Mouse (Mus musculus): ENCODE results near the gene Sdccag8. TPM values are rescaled to one million over a fixed set of nuclear protein-coding genes. Genes with fewer than 3 reads are reported as not detected.
A peak's percentile ranks its signal among the peaks of the same experiment; 100 is the strongest.

Gene Sdccag8
- 10.5 and 15.8 TPM in 2 replicates for total RNA-seq (2014; fragmentation: Nextera tagmentation)
- 20.6 and 23.4 TPM in 2 replicates for total RNA-seq (2017)

DNA sequence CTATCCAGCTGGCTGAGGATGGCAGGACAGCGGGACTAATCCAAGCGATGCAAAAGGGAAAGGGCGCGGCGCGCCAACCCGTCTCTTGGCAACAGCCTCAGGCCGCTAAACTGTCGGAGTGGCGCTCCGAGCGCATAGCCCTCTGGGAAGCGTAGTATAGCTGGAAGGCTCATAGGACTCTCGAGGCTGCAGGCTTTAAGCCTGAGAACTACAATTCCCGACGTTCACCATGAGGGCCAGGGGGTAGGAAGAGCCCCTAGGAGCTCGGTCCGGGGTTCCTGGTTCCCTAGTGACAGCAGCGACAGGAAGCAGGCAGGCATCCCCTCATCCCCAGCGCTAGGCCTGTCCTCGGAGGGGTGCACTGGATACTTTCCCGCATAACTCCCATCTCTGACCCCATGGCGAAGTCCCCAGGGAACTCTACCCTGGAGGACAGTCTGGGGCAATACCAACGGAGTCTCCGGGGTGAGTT is at the start of gene Sdccag8:
Sdccag8 (plus strand) TSS at position 70 of the 472 bp plus-strand sequence.
- ATAC-seq (replicated peaks; ENCODE audit: poor library complexity, severe bottlenecking) = peak; percentile 70

DNA sequence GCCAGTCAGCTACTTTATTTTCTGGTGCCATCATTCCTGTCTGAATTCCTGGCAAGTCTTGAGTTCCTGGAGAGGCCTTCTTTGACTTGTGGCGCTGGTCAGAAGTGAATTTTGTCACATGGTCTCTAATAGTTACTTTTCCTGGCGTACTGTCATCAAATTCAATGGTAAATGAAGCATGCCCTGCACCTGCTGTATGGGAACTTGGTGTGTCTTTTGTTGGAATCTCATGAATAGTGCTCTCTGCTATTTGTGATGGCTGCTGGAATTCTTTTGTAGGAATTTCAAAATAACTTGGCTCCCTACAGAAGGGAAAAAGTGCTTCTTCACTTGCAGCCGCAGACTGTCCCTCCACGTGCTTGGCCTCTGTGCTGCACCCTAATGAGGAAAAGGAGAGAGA is 39.9 kb upstream of the Sdccag8 start:
- no peak for ATAC-seq (replicated peaks; ENCODE audit: poor library complexity, severe bottlenecking)

DNA sequence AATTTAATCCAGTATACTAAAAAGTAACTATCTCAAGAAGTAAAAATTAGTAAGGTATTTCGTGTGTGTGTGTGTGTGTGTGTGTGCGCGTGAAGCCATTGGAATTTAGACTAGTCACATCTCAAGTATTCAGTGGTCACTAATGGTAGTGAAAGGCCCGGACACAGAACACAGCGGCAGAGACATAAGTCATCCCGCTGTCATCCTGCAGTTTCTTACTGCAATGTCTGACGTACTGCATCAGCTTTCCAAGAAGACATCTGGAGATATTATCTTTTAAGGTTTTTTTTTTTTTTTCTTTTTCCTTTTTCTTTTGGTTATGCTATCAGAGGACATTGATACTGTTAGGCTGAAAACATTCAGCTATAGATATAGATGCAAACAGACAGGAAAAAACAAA is 25.1 kb upstream of the Sdccag8 start:
- ATAC-seq (replicated peaks; ENCODE audit: poor library complexity, severe bottlenecking) = no peak

DNA sequence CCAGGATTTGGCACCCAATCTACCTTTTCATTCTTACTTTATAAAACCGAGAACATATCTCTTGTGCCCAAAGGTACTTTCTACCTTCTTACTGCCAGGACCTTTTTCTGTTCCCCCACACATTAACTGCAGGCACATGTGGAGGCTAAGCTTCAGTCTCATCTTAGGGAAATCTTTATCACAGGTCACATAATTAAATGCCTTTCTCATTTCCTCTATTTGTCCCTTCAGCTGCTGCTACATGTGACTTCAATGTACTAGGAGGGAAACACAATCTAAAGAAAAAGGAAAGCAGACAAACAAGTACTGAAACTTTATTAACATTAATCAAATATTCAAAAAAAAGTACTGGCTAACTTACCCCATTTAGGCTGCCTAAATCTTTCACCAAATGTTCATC is 22.3 kb upstream of the Sdccag8 start:
- ATAC-seq (replicated peaks; ENCODE audit: poor library complexity, severe bottlenecking) = no peak

DNA sequence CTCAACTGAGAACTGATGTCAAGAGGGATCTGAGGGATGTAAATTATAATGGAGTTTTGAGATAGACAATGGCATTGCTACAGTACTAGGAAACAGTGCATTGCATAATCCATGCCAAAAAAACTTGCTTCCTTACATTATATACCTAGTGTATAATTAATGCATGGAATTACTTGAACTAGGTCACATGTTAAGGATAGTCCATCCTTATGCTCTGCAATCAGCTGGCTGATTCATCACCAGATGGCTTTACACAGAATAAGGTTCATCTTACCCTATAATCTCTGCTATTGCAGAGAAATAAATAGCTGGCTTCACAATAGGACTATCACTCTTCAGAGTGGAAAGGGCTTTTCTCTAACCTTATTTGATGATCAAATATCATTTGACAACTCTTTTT is 15.8 kb upstream of the Sdccag8 start:
- 0 out of 2 replicates have a peak, but pooled peaks have one; percentile 26 for ATAC-seq (replicated peaks; ENCODE audit: poor library complexity, severe bottlenecking)

DNA sequence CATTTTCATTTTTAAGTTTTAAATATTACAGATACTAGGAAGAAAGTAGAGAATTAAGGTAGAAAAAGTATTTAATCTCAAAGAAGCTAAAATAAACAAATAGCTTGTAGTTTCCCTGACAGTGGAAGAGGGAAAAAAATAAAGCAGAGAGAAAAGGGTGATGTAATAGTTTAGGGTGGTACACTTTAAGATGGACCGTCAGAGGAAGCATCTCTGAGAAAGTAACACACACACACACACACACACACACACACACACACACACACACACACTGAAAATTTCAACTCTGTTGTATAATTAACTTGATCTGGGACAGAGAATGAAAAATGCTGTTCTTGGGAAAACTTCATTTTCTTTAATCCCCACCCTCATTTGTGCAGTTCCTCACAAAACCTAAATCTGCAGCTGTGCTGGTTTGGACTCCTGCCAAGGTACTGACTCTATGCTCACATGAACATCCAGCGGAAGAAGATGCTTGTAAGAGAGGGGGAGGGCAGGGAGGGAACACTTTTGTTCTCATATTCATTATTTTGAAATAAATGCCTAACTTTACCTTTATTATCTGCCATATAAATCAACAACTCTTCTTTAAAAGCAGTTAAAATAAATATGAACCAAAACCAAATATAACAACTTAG is 13.6 kb upstream of the Sdccag8 start:
- peak; percentile 78 for ATAC-seq (replicated peaks; ENCODE audit: poor library complexity, severe bottlenecking)

DNA sequence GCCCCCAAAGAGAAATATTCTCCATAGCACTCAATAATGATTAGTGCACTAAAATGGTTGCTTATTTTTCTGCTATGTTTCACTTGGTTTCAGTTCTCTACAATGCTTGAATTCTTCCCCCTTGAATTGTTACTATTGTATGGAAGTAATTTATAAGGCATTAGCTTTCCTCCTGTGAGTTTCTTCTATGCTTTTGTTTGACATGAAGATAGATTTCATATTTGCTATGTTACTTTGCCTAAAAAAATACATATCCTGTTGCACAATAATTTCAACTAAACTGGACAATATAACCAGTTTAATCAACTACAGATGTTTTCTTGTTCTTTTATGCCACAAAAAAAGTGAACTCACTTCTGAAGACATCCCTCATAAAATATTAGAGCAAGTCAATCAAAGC is 4.3 kb upstream of the Sdccag8 start:
- ATAC-seq (replicated peaks; ENCODE audit: poor library complexity, severe bottlenecking) = no peak

DNA sequence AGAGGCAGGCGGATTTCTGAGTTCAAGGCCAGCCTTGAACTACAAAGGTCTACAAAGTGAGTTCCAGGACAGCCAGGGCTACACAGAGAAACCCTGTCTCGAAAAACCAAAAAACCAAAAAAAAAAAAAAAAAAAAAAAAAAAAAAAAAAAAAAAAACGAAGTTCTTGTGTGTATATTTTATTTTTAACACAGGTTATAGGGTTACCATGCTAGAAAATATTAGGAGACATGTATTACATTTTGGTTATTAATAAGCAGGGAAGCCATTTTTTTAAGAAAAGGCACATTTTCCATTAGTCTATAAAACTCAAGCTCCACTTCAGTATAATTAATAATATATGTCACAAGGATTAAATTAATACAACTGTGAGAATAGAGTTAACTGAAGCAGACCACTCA is 2.6 kb upstream of the Sdccag8 start:
- ATAC-seq (replicated peaks; ENCODE audit: poor library complexity, severe bottlenecking) = no peak

DNA sequence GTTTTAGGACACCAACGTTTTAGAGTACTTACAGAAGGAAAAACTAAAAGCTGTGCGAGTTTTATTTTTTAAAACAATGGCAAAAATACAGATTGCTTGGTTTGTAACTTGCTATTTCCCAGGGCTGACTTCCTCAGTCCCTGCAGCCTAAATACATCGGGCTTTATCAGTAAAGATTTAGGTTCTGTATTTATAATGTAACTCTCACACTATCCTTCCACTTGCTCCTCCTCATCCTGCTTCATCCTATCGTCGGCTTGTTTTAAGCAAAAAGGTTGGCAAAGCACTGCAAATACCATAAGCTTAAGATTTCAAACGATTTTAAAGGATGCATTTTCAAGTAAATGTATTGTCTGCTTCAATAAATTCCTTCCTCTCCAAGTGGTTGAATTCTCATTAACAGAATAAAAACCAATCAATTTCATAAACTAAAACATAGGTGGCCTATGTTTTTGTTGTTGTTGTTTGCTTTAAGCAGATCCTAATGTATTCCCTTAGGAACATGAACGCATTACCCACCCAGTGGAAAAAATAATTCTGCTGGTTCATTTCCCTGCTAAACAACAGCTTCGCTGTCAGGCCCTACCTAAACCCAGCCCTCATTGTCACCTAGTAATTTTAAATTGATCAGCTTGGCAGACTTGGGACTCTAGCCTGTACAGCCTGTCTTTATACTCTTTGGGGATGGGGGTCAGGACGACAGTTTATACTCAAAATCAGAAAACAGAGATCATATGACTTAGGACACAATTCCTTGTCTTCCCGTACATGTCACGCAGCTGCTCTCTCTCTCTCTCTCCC is 1.8 kb upstream of the Sdccag8 start:
- no peak for ATAC-seq (replicated peaks; ENCODE audit: poor library complexity, severe bottlenecking)

DNA sequence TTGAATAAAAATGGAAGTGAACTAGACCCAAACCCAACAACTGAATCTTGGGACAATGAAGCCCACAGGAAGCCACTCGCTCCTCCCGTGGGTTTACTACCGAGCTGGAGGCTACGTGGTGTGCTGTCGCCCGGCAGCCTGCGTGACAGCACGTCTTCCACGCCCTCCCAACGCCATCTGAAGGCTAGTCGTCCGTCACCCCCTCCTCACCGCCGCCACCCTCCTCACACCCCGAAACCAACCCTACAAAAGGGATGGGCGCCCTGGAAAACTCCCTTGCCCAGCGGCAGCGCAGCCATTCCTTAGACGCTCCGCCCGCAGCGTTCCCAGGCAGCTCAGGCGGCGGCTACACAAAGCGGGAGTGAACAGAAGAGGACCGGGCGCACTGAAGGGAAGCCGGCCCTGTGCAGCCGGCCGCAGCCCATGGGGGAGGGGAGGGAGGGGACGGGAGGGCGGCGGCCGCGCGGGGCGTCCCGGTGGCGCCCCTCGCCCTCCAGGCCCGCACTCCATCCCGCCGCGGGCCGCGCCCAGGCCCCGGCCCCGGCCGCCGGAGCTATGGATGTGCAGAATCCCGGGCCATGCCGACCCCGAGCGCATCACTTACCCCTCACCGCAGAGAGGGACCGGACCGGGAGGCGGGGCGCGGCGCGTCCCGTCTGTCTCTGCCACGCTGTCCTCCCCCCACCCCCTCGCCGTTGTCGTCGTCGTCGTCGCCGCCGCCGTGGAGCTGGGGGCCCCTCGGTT is 996 bp upstream of the Sdccag8 start:
- peak; percentile 26 for ATAC-seq (replicated peaks; ENCODE audit: poor library complexity, severe bottlenecking)

DNA sequence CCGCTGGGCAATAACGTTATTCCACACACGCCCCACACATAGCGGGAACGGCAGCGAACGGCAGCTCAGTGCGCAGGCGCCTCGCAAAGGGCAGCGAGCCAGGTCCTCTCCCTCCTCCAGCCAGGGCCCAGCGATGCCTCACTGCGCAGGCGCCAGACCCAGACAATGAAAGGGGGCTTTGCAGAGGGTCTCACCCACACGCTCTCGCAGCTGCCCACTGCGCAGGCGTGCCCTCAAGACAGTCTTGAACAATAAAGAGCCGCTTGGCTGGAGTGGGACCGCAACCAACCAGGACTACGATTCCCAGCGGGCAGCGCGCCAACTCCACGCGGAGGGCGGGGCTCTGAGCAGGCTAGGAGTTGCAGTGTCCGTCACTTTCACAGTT is 432 bp upstream of the Sdccag8 start, which contains the start of gene Cep170:
Cep170 (minus strand) TSS at position 32 of the 385 bp plus-strand sequence.
- ATAC-seq (replicated peaks; ENCODE audit: poor library complexity, severe bottlenecking) = peak; percentile 46

DNA sequence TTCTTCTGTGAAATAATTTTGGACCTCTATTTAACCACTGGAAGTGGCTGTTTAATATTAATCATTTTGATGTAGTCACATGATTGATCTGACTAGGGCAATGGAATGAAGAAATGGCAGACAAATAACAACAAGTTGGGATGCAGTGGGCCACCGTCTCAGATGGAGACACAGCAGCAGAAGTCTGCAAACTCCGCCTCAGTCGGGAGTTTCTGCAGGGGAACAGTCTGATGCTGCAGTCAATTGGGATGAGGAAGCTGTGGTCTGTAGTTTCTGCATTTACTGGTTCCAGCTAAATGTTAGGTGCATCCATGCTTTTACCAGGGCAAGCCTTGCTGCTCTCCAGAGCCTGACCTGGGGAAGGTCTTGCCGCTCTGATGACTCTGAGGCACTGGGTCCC is 2.3 kb downstream of the Sdccag8 start:
- ATAC-seq (replicated peaks; ENCODE audit: poor library complexity, severe bottlenecking) = peak; percentile 15

DNA sequence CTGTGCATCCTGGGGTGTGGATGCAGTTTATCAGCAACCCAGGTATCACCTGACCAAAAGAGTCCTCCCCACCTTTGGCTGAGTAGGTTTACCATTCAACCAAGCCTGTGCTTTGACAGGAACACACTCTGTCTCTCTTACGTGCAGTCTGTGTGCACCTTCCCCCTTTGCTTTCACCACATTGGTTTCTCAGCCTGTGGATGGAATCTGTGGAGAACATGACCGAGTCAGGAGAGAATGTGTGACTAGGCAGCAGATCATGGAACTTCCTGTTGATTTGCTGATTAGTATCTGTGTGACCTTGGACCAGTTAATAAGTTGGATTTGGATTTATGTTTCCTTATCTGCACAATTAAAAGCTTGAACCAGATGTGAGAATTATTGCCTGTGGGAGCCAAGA is 3.7 kb downstream of the Sdccag8 start:
- no peak for ATAC-seq (replicated peaks; ENCODE audit: poor library complexity, severe bottlenecking)

DNA sequence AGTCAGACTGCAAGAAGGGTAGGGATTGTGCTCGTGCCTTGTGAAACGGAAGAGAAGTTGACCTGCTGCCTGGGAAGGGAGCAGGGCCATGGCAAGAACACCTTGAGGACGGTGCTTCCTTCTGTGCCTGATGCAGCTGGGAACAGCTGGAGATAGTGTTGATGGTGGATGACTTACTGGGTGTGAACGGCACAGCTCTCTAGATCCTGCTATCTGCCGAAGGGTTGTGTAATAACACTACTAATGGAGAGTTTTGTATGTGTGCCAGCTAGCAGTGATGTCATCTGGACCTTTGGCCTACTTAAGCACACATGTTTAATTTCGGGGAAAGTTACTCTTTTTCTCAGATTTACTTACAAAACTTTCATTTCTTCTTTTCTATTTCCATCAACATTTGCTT is 4.3 kb downstream of the Sdccag8 start:
- peak; percentile 32 for ATAC-seq (replicated peaks; ENCODE audit: poor library complexity, severe bottlenecking)

DNA sequence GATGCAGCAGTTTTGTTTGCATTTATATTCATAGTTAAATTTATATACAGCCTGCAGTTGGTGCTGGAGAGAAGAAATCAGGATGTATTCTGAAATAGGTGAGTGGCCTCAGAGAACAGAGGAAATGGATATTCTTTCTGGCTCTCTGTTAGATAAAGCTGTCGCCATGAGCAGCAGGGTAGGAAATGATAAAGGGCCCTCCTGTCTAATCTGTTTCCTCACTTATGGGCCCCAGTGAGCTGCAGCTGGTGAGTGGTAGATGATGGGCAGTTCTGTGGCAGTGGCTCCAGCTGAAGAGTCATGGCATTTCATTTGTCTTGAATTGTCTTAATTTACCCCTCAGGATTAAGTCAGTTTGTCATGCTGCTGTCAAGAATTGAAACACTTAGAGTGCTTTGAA is 7.5 kb downstream of the Sdccag8 start:
- ATAC-seq (replicated peaks; ENCODE audit: poor library complexity, severe bottlenecking) = no peak

DNA sequence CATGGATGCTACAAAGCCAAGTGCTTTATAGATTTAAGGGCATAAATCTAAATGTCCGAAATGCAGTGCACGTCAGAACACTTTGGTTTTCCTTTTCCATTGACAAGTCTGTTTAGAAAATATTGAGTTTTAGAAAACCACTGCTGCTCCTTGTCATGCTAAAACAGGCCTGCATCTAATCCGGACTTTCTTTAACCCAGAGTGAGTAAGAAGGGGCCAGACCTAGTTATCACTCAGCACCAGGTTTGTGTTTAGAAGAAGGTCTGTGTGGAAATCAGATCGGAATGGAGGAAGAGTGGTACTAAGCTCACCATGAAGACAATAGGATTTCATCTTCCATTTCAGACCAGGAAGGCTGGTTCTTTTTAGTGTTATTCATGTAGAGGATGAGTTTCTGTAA is 8.5 kb downstream of the Sdccag8 start:
- no peak for ATAC-seq (replicated peaks; ENCODE audit: poor library complexity, severe bottlenecking)

DNA sequence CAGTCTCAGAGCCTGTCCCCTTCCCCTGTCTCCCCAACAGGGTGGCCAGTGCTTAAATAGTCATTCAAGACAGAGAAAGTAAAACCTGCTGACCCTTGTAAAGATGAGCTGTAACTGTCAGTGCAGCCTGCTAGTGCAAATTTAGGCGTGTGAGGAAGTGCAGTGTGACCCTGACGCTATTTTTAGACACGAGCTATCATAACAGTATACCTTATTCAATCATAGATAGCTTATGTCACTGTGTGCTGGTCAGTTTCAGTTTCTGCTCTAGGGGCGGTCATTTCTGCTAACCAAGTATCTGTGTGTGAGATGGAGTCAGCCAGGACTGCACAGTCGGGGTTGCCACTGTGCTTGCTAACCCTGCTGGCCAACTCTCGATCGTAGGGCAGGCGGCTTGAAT is 9.4 kb downstream of the Sdccag8 start:
- ATAC-seq (replicated peaks; ENCODE audit: poor library complexity, severe bottlenecking) = peak; percentile 35

DNA sequence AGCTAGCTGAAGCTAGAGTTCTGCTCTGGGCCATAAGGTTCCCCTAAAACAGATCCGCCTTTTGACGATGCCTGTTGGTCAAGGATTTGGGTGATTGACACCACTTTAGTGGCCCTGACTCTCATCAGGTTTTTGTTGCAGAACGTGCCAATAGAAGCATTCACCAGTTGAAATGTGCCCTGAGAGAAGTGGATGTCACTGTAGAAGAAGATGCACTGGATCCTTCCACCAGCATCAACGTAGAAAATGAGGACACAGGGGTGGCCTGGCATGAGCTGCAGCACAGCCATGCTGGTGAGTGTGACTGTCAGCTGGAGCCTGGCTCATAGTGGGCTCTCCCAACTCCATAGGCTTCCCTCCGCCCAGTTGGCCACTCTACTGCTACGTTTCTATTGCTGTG is 10.2 kb downstream of the Sdccag8 start:
- ATAC-seq (replicated peaks; ENCODE audit: poor library complexity, severe bottlenecking) = no peak

DNA sequence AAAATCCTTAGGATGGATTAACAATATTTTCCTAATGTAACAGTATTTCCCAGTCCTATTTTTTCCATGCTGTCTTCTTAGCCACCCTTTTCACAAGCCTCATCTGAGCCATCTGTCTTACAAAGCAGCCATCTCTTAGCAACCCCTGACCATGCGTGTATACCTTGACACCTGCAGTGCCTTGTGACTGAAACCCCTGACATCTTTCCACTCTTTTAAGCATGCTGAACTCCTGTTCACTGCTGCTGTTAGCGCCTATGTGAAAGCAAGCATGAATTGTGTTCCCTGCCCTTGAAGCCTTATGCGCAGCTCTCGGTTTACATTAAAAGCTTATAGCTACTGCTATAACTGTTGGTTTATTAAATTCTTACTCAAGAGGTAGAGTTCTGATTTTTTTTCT is 10.6 kb downstream of the Sdccag8 start:
- ATAC-seq (replicated peaks; ENCODE audit: poor library complexity, severe bottlenecking) = no peak

DNA sequence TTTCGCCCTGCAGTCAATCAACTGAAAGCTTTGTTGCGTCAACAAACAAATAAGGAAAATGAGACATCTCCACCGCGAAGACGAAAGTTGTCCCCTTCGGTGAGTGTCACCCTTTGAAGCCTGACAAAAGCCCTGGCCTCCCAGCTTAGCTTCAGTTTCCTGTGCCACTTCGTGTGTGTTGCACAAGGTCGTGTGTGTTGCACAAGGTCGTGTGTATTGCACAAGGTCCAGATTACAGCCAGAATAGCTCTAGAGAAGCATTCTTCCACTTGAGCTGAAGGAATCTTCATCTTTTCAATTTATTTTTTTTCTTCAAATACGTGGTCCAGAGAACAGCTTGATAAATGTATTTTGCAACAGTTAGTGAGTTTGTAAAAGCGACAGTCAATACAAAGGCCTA is 11.7 kb downstream of the Sdccag8 start:
- peak; percentile 72 for ATAC-seq (replicated peaks; ENCODE audit: poor library complexity, severe bottlenecking)

DNA sequence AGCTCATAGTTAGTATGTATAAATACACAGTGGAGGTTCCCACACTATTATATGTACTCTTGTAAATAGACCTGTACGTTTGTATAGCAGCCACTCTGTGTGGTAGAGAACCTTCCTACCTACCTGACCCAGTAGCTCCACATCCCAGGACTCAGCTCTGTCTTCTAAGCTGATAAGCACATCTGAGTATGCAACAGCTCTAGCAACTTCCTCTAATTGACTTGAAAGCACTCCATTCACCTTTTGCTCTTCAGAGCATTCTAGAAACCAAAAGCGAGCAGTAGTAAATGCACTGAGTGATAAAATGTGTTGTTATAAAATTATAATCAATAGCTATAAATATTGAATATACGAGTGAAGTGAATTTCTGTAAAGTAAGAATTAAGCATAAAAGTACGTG is 12.5 kb downstream of the Sdccag8 start:
- 0 out of 2 replicates have a peak, but pooled peaks have one; percentile 15 for ATAC-seq (replicated peaks; ENCODE audit: poor library complexity, severe bottlenecking)

Data from granulocyte monocyte progenitor cell, adult 5-6 weeks (primary cell).